Mouse (Mus musculus): ENCODE results near the gene Galnt7.
A peak's percentile ranks its signal among the peaks of the same experiment; 100 is the strongest.

Gene Galnt7

GRCm38 (mm10) chr8:57498847-57499511 lies 153.9 kb downstream of the Galnt7 start:
- no peak for DNase-seq (ENCODE audit: low read depth, low spot score)

- no peak for DNase-seq (ENCODE audit: low read depth, low spot score)
Measured at GRCm38 (mm10) chr8:57498494-57498846, 154.4 kb downstream of the Galnt7 start.

- DNase-seq (ENCODE audit: low read depth, low spot score), result no peak
Measured at GRCm38 (mm10) chr8:57491873-57492272, 161.0 kb downstream of the Galnt7 start.

- DNase-seq (ENCODE audit: low read depth, low spot score), result peak; percentile 88
Measured at GRCm38 (mm10) chr8:57489896-57490295, 162.9 kb downstream of the Galnt7 start.

- no peak for DNase-seq (ENCODE audit: low read depth, low spot score)
Measured at GRCm38 (mm10) chr8:57489366-57489765, 163.5 kb downstream of the Galnt7 start.

GRCm38 (mm10) chr8:57488312-57488765 lies 164.5 kb downstream of the Galnt7 start:
- no peak for DNase-seq (ENCODE audit: low read depth, low spot score)

- peak; percentile 98 for DNase-seq (ENCODE audit: low read depth, low spot score)
Measured at GRCm38 (mm10) chr8:57487441-57488155, 165.2 kb downstream of the Galnt7 start, which contains the start of gene Sap30. Gene Sap30 (minus strand): TSS chr8:57487860.

GRCm38 (mm10) chr8:57486491-57487440 lies 166.1 kb downstream of the Galnt7 start:
- DNase-seq (ENCODE audit: low read depth, low spot score), result no peak

- DNase-seq (ENCODE audit: low read depth, low spot score), result no peak
Measured at GRCm38 (mm10) chr8:57480606-57481005, 172.2 kb downstream of the Galnt7 start.

- no peak for DNase-seq (ENCODE audit: low read depth, low spot score)
Measured at GRCm38 (mm10) chr8:57479700-57480099, 173.1 kb downstream of the Galnt7 start.

GRCm38 (mm10) chr8:57478406-57478805 lies 174.4 kb downstream of the Galnt7 start:
- no peak for DNase-seq (ENCODE audit: low read depth, low spot score)

Measured in WW6 (cell line).